Mouse (Mus musculus): Measurements from ENCODE around the gene Gabbr2. TPM values are rescaled to one million over a fixed set of nuclear protein-coding genes. Genes with fewer than 3 reads are reported as not detected.
A peak's percentile ranks its signal among the peaks of the same experiment; 100 is the strongest.

Gene Gabbr2
- polyA plus RNA-seq, 1 experiment from 2014 or later, result 5.5 TPM

DNA sequence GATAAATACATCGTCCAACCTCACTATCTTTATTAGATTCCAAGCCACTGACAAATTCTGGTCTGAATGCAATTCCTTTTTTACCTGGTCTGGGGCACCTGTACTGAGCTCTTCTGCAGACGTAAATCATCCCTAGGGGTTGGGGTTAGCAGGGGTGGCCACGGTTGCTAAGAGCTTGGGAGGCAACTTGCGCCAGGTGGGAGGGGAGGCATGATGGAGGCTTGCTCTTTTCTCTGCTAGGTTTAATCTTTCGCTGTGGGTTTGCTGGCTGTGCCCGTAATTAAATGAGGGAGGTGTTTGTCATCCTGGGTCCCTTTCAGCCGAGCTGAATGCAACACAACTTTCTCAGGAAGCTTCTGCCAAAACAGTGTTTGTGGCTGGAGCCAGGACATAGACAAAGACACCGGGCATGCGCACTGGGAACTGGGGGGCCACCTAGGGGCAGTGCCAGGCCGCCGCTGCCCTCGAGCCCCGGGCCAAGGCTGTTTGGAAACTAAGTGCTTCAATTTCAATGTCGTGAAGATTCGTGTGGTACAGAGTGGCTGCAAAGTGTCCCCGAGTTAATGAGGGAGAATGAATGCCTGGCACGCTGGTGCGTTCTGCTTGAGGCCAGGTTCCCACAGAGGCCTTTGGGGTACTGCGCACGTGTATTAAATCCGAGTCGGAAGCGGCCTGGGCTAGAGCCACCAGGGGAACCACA, 136.8 kb downstream of the Gabbr2 start:
- Histone ChIP-seq H3K4me1 (replicated peaks; ENCODE audit: control insufficient read depth, insufficient read depth, low read length) (peaks cover 18% of the 10 kb centered on the region), H3K36me3 (ENCODE audit: control insufficient read depth, insufficient read depth) (no peaks in the 10 kb centered on the region)

DNA sequence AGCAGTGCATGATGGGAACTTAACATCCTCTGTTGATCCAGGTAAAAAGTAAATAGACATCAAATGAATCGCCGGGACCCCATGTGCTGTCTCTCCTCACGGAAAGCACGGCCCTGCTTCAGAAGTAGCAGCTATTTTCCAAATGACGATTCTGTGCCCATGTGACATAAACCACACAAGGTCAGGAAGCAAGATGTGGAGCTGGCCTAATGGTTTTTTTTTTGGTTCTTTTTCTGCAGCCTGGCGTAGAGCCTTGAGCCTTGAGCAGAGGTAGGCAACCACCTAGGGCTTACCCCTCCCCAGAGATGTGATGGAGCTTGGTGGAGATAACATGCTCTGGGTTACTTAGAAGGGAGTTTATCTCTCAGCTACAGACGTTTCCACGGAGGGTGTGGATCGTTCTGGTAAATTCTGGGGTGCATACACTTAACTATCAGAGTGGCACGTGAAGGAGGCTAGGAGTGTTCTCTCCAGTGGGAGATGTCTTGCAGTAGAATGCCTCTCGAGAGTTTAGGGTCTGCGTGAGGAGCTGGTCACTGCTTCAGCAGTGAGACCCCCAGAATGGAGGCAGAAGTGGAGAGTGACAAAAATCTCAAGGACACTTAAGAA, 137.7 kb downstream of the Gabbr2 start:
- ATAC-seq, result no peak
- H3K36me3 ChIP-seq (ENCODE audit: control insufficient read depth, insufficient read depth), result no peaks in the 10 kb centered on the region

More for the DNA sequence above, 136.8 kb downstream of the Gabbr2 start:
- H3K4me3 ChIP-seq (replicated peaks; ENCODE audit: low read length), result no peak overlapping the region
- H3K9ac ChIP-seq (replicated peaks; ENCODE audit: low read depth, low read length), result no peak overlapping the region
- H3K9me3 ChIP-seq (ENCODE audit: control insufficient read depth, low read length), result peaks cover 2% of the 10 kb centered on the region; the same call in 1 of the 2 replicates
- 15% methylated on average over 23 of the region's 23 CpGs for WGBS
- H3K27me3 ChIP-seq (replicated peaks; ENCODE audit: control insufficient read depth, insufficient read depth, low read length), result peaks cover 41% of the 10 kb centered on the region
- no peak overlapping the region for H3K27ac ChIP-seq (ENCODE audit: low read length)
- peak overlapping the region; percentile 21; the same call in 1 of the 2 replicates for H3K4me2 ChIP-seq (ENCODE audit: low read length)
- ATAC-seq, result peak; percentile 83

DNA sequence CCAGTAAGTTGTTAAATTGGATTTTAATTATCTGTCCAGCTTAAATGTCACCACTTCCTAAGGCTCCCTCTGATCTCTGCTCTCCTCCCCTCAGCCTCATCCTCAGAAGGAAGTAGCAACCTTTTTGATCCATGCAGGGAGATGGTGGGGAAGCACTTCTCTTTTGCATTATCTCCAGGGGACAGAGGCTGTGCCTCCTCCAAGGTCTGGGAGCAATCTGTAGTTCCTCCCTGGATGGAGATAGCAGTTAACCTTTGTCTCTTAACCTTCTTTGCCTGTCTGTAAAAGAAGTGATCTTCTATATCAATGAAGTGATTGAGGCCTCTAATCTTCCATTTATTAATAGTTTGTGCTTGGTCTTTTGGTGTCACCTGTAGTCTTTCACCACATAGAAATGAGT, 143.9 kb downstream of the Gabbr2 start:
- Histone ChIP-seq H3K36me3 (ENCODE audit: control insufficient read depth, insufficient read depth) (no peaks in the 10 kb centered on the region), H3K27ac (ENCODE audit: low read length) (no peak overlapping the region), H3K27me3 (replicated peaks; ENCODE audit: control insufficient read depth, insufficient read depth, low read length) (peaks cover 17% of the 10 kb centered on the region), H3K4me1 (replicated peaks; ENCODE audit: control insufficient read depth, insufficient read depth, low read length) (peaks cover 3% of the 10 kb centered on the region), H3K4me2 (ENCODE audit: low read length) (no peak overlapping the region), H3K9me3 (ENCODE audit: control insufficient read depth, low read length) (peaks cover 5% of the 10 kb centered on the region; the same call in 1 of the 2 replicates), H3K9ac (replicated peaks; ENCODE audit: low read depth, low read length) (no peak overlapping the region), H3K4me3 (replicated peaks; ENCODE audit: low read length) (no peak overlapping the region)
- no peak for ATAC-seq

More for the DNA sequence above, 137.7 kb downstream of the Gabbr2 start:
- Histone ChIP-seq H3K4me2 (ENCODE audit: low read length) (no peak overlapping the region), H3K27me3 (replicated peaks; ENCODE audit: control insufficient read depth, insufficient read depth, low read length) (peaks cover 41% of the 10 kb centered on the region), H3K9me3 (ENCODE audit: control insufficient read depth, low read length) (peaks cover 5% of the 10 kb centered on the region; the same call in 1 of the 2 replicates), H3K9ac (replicated peaks; ENCODE audit: low read depth, low read length) (no peak overlapping the region), H3K27ac (ENCODE audit: low read length) (no peak overlapping the region), H3K4me3 (replicated peaks; ENCODE audit: low read length) (no peak overlapping the region), H3K4me1 (replicated peaks; ENCODE audit: control insufficient read depth, insufficient read depth, low read length) (peaks cover 14% of the 10 kb centered on the region)
- WGBS, result 86% methylated on average over 12 of the region's 12 CpGs

DNA sequence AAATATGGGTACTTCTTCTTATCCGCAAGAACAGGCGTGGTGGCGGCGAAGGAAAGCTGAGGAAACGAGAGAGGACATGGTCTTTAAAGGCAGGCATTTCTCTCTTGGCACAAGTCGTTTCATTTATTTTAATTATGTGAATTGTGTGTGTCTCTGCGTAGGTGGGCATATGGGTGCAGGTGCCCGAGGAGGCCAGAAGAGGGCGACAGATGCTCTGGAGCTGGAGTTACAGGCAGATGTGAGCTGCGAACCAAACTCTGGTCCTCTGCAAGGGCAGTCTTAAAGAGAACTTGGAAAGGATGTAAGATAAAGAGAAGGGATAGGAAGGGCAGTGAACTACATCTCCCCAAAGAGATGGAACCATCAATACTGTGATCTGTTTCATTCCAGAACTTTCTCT, 145.3 kb downstream of the Gabbr2 start:
- H3K4me3 ChIP-seq (replicated peaks; ENCODE audit: low read length), result no peak overlapping the region
- H3K27me3 ChIP-seq (replicated peaks; ENCODE audit: control insufficient read depth, insufficient read depth, low read length), result peaks cover 10% of the 10 kb centered on the region
- peaks cover 5% of the 10 kb centered on the region; the same call in 1 of the 2 replicates for H3K9me3 ChIP-seq (ENCODE audit: control insufficient read depth, low read length)
- H3K27ac ChIP-seq (ENCODE audit: low read length), result no peak overlapping the region
- 96% methylated on average over 10 of the region's 10 CpGs for WGBS
- H3K36me3 ChIP-seq (ENCODE audit: control insufficient read depth, insufficient read depth), result no peaks in the 10 kb centered on the region
- H3K9ac ChIP-seq (replicated peaks; ENCODE audit: low read depth, low read length), result no peak overlapping the region
- no peak overlapping the region for H3K4me2 ChIP-seq (ENCODE audit: low read length)
- peaks cover 2% of the 10 kb centered on the region for H3K4me1 ChIP-seq (replicated peaks; ENCODE audit: control insufficient read depth, insufficient read depth, low read length)
- no peak for ATAC-seq

DNA sequence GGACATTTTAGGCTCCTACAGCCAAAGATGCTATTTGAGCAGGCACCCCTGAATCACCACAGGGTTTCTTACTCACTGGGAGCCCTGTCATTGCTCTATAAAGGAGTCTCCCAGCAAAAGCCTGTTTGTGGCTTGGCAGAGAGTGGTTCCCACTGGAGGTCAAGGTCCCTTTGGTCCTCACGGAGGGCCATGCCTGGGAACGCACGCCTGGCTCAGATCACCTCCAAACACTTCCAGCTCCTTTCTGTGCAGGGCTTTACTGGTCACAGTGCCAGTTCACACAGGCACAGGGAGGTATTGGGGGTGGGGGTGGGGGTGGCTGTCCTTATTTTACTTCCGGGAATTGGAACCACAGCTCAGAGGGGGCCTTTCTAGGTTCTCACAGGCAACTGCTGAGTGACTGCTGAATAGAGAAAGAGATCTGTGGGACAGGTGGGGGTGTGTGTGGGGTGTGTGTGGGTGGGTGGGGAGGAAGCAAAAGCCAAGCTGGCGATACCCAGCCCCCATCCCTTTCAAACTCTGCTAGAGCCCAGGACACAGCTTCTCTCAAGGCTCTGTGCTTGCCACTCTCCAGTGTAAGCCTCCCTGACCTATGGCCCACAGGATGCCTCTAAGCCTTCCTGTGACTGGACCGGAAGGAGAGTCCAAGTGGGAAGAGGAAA, 146.6 kb downstream of the Gabbr2 start:
- no peak for ATAC-seq
- Histone ChIP-seq H3K27ac (ENCODE audit: low read length) (no peak overlapping the region), H3K9ac (replicated peaks; ENCODE audit: low read depth, low read length) (no peak overlapping the region), H3K27me3 (replicated peaks; ENCODE audit: control insufficient read depth, insufficient read depth, low read length) (peaks cover 6% of the 10 kb centered on the region; the same call in 1 of the 2 replicates), H3K4me3 (replicated peaks; ENCODE audit: low read length) (no peak overlapping the region), H3K36me3 (ENCODE audit: control insufficient read depth, insufficient read depth) (no peaks in the 10 kb centered on the region), H3K4me1 (replicated peaks; ENCODE audit: control insufficient read depth, insufficient read depth, low read length) (no peaks in the 10 kb centered on the region), H3K4me2 (ENCODE audit: low read length) (no peak overlapping the region), H3K9me3 (ENCODE audit: control insufficient read depth, low read length) (peaks cover 3% of the 10 kb centered on the region; the same call in 1 of the 2 replicates)
- 62% methylated on average over 6 of the region's 6 CpGs for WGBS

DNA sequence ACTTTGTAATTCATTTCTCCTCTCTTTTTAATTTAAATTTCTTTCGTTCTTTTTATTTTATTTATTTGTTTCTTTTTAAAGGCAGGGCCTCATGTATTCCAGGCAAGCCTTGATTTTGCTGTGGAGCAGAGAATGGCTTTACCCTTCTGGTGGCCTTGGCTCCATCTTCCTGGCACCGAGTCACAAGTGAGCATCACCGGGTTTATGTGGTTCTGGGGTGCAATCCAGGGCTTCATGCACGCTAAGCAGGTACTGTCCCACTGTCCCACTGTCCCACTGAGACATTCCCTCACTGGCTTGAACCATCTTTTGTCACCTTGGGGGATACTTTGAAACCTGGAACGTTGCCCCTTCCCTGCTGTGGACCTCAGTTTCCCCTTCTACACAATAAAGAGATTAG, 147.1 kb downstream of the Gabbr2 start:
- peaks cover 3% of the 10 kb centered on the region; the same call in 1 of the 2 replicates for H3K9me3 ChIP-seq (ENCODE audit: control insufficient read depth, low read length)
- no peak overlapping the region for H3K4me3 ChIP-seq (replicated peaks; ENCODE audit: low read length)
- H3K27ac ChIP-seq (ENCODE audit: low read length), result no peak overlapping the region
- WGBS, result 75% methylated on average over 5 of the region's 5 CpGs
- ATAC-seq, result no peak
- H3K4me1 ChIP-seq (replicated peaks; ENCODE audit: control insufficient read depth, insufficient read depth, low read length), result no peaks in the 10 kb centered on the region
- H3K4me2 ChIP-seq (ENCODE audit: low read length), result no peak overlapping the region
- H3K9ac ChIP-seq (replicated peaks; ENCODE audit: low read depth, low read length), result no peak overlapping the region
- no peaks in the 10 kb centered on the region for H3K36me3 ChIP-seq (ENCODE audit: control insufficient read depth, insufficient read depth)
- peaks cover 5% of the 10 kb centered on the region; the same call in 1 of the 2 replicates for H3K27me3 ChIP-seq (replicated peaks; ENCODE audit: control insufficient read depth, insufficient read depth, low read length)

DNA sequence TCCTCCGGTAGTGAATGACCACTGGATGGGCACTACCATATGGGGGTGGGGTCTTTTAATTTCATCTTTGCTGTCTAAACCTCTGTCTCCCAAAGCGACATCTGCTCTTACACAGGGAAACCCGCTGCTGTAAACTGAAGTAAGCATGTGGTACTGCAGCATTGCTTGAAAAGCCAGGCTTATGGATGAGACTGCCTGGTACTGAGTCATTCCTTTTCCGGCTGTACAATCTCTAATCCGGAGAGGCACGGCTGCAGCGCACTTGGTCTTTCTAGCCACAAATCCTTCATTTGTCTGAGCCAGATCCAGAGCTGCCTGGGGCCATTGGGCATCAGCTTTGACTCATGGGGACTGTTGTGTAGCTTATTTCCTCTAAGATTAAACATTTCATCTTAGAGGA, 149.1 kb downstream of the Gabbr2 start:
- H3K4me2 ChIP-seq (ENCODE audit: low read length), result no peak overlapping the region
- H3K27me3 ChIP-seq (replicated peaks; ENCODE audit: control insufficient read depth, insufficient read depth, low read length), result peaks cover 4% of the 10 kb centered on the region; the same call in 1 of the 2 replicates
- no peaks in the 10 kb centered on the region for H3K4me1 ChIP-seq (replicated peaks; ENCODE audit: control insufficient read depth, insufficient read depth, low read length)
- no peaks in the 10 kb centered on the region; the same call in 1 of the 2 replicates for H3K9me3 ChIP-seq (ENCODE audit: control insufficient read depth, low read length)
- H3K4me3 ChIP-seq (replicated peaks; ENCODE audit: low read length), result no peak overlapping the region
- no peak overlapping the region for H3K9ac ChIP-seq (replicated peaks; ENCODE audit: low read depth, low read length)
- WGBS, result 84% methylated on average over 7 of the region's 7 CpGs
- no peaks in the 10 kb centered on the region for H3K36me3 ChIP-seq (ENCODE audit: control insufficient read depth, insufficient read depth)
- ATAC-seq, result no peak
- H3K27ac ChIP-seq (ENCODE audit: low read length), result no peak overlapping the region

DNA sequence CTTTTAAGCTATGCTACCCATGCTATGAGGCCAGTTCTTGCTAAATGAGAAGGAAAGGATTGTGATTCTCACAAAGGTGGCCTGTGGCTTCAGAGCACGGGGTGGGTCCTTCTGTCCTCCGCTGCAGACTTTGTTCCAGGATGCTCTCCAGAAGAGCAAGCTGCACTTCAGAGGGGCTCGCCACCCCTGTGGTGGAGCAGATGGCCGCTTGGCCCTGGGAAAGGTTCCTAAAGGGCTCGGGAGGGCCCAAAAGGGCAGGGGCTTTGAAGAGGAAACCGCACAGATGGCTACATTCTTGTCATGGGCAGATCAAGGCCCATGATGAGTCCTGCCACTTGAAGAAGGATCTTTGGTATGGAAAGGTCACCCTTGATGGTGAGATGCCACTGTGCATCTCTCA, 151.5 kb downstream of the Gabbr2 start:
- no peaks in the 10 kb centered on the region for H3K9me3 ChIP-seq (ENCODE audit: control insufficient read depth, low read length)
- H3K27ac ChIP-seq (ENCODE audit: low read length), result no peak overlapping the region
- no peak overlapping the region for H3K4me3 ChIP-seq (replicated peaks; ENCODE audit: low read length)
- no peaks in the 10 kb centered on the region for H3K27me3 ChIP-seq (replicated peaks; ENCODE audit: control insufficient read depth, insufficient read depth, low read length)
- no peak overlapping the region for H3K4me2 ChIP-seq (ENCODE audit: low read length)
- WGBS, result 89% methylated on average over 6 of the region's 6 CpGs
- H3K36me3 ChIP-seq (ENCODE audit: control insufficient read depth, insufficient read depth), result no peaks in the 10 kb centered on the region
- peaks cover 11% of the 10 kb centered on the region for H3K4me1 ChIP-seq (replicated peaks; ENCODE audit: control insufficient read depth, insufficient read depth, low read length)
- no peak for ATAC-seq
- no peak overlapping the region for H3K9ac ChIP-seq (replicated peaks; ENCODE audit: low read depth, low read length)

DNA sequence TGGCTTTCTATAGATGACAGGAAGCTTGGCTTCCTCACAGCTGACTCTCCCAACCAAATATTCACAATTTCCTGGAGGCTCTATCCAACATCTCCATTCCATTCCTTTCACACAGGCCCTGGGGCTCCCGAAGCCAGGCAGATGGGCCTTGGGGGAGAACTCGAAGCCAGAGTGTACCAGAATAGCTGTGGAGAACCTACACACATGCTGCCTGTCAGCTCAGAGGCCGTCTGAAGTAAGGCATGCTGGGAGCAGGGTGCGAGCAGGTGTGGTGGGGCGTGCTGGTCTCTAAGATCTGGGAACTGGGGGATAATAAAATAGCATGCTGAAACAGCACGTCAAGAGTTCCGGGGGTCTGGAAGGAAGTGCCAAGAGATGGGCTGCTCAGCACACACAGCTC, 154.3 kb downstream of the Gabbr2 start:
- ATAC-seq, result no peak
- Histone ChIP-seq H3K9me3 (ENCODE audit: control insufficient read depth, low read length) (no peaks in the 10 kb centered on the region), H3K27ac (ENCODE audit: low read length) (no peak overlapping the region), H3K36me3 (ENCODE audit: control insufficient read depth, insufficient read depth) (no peaks in the 10 kb centered on the region), H3K27me3 (replicated peaks; ENCODE audit: control insufficient read depth, insufficient read depth, low read length) (no peaks in the 10 kb centered on the region), H3K4me2 (ENCODE audit: low read length) (no peak overlapping the region), H3K4me3 (replicated peaks; ENCODE audit: low read length) (no peak overlapping the region), H3K4me1 (replicated peaks; ENCODE audit: control insufficient read depth, insufficient read depth, low read length) (peaks cover 11% of the 10 kb centered on the region), H3K9ac (replicated peaks; ENCODE audit: low read depth, low read length) (no peak overlapping the region)
- 82% methylated on average over 7 of the region's 7 CpGs for WGBS

Measured in forebrain, embryonic 16.5 days (tissue).